Mouse (Mus musculus) neural tube, embryonic 11.5 days (tissue): ENCODE measurements at regions not wholly inside any gene's neighbourhood (a gene's known extent, or its start where the extent isn't known, plus 50 kb on each side); places are given as distances from the start of the nearest gene placed in this dataset.
A peak's percentile ranks its signal among the peaks of the same experiment; 100 is the strongest.

Experiments
- ATAC-seq: fragments of 200-750 bp; cut with Nextera tagmentation; 2 replicates; pipeline ENCODE4 v1.8.0; 2017; ENCODE audit warnings: moderate number of reproducible peaks, mild to moderate bottlenecking, moderate TSS enrichment, moderate library complexity; ENCODE audit not compliant: insufficient read depth, low FRiP score, low TSS enrichment
- DNase-seq: peaks from one replicate; pipeline ENCODE4 v3.0.0-alpha.2; 2015; ENCODE audit warnings: low spot score
- H3K27ac ChIP-seq: fragments of 300-500 bp; sonication (generic); 2 replicates; pipeline ENCODE4 v1.5.1; 2014; ENCODE audit warnings: low read depth, mild to moderate bottlenecking, low read length
- H3K27me3 ChIP-seq: fragments of 300-500 bp; sonication (generic); 2 replicates; pipeline ENCODE4 v1.6.1; 2014; ENCODE audit warnings: mild to moderate bottlenecking, low read length, mixed read lengths; ENCODE audit not compliant: control insufficient read depth, insufficient read depth
- H3K36me3 ChIP-seq: fragments of 300-500 bp; sonication (generic); 2 replicates; pipeline ENCODE4 v1.6.1; 2014; ENCODE audit warnings: mild to moderate bottlenecking, low read length, moderate library complexity, mixed read lengths; ENCODE audit not compliant: control insufficient read depth, insufficient read depth
- H3K4me1 ChIP-seq: fragments of 300-500 bp; sonication (generic); 2 replicates; pipeline ENCODE4 v1.6.1; 2014; ENCODE audit warnings: low read length, mixed read lengths; ENCODE audit not compliant: control insufficient read depth, insufficient read depth
- H3K4me2 ChIP-seq: fragments of 300-500 bp; sonication (generic); 2 replicates; pipeline ENCODE4 v1.6.1; 2014; ENCODE audit warnings: low read depth, mild to moderate bottlenecking, moderate library complexity
- H3K4me3 ChIP-seq: fragments of 300-500 bp; sonication (generic); 2 replicates; pipeline ENCODE4 v1.5.1; 2014; ENCODE audit warnings: low read depth, low read length
- H3K9ac ChIP-seq: fragments of 300-500 bp; sonication (generic); 2 replicates; pipeline ENCODE4 v1.6.1; 2014; ENCODE audit warnings: mild to moderate bottlenecking, low read length
- H3K9me3 ChIP-seq: fragments of 300-500 bp; sonication (generic); 2 replicates; pipeline ENCODE4 v1.6.1; 2016; ENCODE audit warnings: low read length; ENCODE audit not compliant: control insufficient read depth
- WGBS: fragments of 180-500 bp; shearing (Covaris S2); extraction: QIAGEN DNeasy Blood & Tissue Kit; methylation state at CpG from one replicate; pipeline ENCODE4 v1.1.7; 2014; 5-methylcytosine and 5-hydroxymethylcytosine counted together

DNA sequence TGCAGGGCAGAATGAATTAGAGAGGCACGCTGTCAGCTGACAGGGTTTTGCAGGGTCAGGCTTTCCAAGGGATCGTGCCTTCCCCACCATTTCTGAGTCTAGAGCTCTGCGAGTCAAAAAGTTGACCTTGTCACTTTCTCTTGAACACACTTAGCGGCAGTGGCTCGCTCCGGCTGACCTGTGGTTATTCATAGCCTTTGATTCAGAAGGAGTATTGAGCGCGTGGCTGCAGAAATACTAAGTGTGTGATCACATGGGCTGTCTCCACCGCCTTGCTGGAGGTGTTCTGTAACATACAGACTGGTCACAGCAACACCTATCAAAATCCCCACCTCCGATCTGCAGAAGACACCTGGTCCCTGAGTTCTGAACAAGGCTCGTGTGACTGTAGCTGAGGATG lies 252.9 kb downstream of the Uaca start:
- H3K36me3 ChIP-seq: no peaks in the 10 kb centered on the region
- no peaks in the 10 kb centered on the region for H3K9me3 ChIP-seq
- H3K9ac ChIP-seq: no peak overlapping the region
- no peak overlapping the region for H3K27ac ChIP-seq
- ATAC-seq (no peak), DNase-seq (no peak)
- no peaks in the 10 kb centered on the region for H3K4me1 ChIP-seq
- H3K27me3 ChIP-seq: no peaks in the 10 kb centered on the region
- no peak overlapping the region for H3K4me3 ChIP-seq
- no peak overlapping the region for H3K4me2 ChIP-seq
- 87% methylated on average over 11 of the region's 11 CpGs for WGBS

DNA sequence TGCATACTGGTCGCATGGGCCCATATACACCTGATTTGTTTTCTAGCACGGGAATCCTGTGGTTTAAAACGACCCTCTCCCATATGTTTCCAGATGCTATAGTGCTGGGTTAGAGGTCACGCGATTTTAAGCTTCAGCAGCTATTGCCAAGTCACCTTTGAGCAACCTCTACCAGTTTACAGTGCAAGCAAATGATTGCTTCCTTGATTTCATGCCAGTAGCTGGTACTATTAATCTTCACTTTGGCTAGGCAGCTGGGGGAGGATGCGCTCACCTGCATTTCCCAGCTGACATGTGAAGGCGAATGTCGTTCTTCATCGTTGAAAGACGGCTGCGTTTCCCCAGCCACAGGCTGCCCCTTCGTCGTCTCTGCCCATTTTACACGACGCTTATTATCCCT lies 254.2 kb downstream of the Uaca start:
- Histone ChIP-seq H3K27ac (no peak overlapping the region), H3K9ac (no peak overlapping the region), H3K4me1 (no peaks in the 10 kb centered on the region), H3K9me3 (no peaks in the 10 kb centered on the region), H3K4me3 (no peak overlapping the region), H3K36me3 (no peaks in the 10 kb centered on the region), H3K4me2 (no peak overlapping the region), H3K27me3 (no peaks in the 10 kb centered on the region)
- DNase-seq (no peak), ATAC-seq (no peak)
- WGBS: 70% methylated on average over 15 of the region's 15 CpGs

DNA sequence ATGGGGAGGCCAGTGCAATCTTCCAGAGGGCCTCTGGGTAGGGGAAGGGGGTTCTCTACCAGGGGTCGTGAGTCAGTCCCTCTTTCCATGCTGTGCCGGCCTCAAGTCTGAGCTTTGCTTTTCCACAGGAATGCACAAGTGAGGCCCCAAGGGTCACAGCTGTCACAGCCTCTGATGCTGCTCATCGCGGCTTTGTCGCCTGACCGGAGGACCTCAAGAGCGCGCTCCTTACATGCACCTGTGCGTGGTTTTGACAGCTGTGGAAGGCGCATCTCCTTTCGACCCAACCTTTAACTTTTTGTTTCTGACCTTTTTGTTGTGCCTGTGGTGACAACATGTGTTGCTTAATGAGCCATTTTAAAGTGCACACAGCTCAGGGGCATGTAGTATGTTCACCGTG lies 258.3 kb downstream of the Uaca start:
- ATAC-seq: no peak
- 0 out of 2 replicates have a peak, but pooled peaks cover 4% of the 10 kb centered on the region for H3K4me1 ChIP-seq
- no peak overlapping the region for H3K4me3 ChIP-seq
- no peaks in the 10 kb centered on the region for H3K27me3 ChIP-seq
- no peak overlapping the region for H3K27ac ChIP-seq
- H3K9me3 ChIP-seq: no peaks in the 10 kb centered on the region
- 83% methylated on average over 12 of the region's 12 CpGs for WGBS
- H3K4me2 ChIP-seq: no peak overlapping the region
- DNase-seq: no peak
- H3K9ac ChIP-seq: no peak overlapping the region
- no peaks in the 10 kb centered on the region for H3K36me3 ChIP-seq

DNA sequence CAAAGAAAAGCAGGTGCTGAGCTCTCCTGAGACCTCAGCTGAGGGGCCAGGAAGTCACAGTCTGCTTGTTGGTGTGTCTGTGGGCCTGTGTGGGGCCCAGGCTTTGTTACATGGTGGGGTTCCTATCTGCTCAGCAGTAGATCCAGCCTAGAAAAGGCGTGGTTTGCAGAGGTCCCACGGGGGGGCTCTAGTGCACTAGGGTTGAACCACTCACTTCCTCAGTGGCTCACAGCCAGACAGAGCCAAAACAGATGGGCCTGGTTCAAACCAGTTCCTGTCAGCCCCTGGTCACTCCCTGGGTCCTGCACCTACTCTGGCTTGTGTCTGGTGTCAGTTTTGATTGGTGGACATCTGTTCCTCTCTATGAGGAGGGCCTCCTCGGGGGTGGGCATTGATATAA lies 260.1 kb downstream of the Uaca start:
- Histone ChIP-seq H3K27me3 (no peaks in the 10 kb centered on the region), H3K27ac (no peak overlapping the region), H3K9ac (no peak overlapping the region), H3K4me1 (0 out of 2 replicates have a peak, but pooled peaks cover 4% of the 10 kb centered on the region), H3K9me3 (no peaks in the 10 kb centered on the region), H3K4me3 (no peak overlapping the region), H3K4me2 (no peak overlapping the region), H3K36me3 (no peaks in the 10 kb centered on the region)
- DNase-seq (peak; percentile 61), ATAC-seq (no peak)
- 34% methylated on average over 3 of the region's 3 CpGs for WGBS

DNA sequence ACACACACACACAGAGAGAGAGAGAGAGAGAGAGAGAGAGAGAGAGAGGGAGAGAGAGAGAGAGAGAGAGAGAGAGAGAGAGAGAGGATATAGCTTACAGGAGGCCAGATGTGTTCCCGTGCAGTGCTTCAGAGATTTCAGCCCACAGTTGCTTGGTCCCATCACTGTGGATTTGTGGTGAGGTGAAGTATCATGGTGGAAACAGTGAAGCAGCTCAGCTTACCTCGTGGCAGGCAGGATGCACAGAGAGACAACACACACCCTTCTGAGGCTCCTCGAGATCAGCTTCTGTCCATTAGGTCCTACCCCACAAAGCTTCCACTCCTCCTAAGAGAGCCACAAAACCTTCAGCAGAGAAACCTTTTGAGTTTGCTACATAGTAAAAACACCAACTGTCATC lies 261.1 kb downstream of the Uaca start:
- H3K36me3 ChIP-seq: no peaks in the 10 kb centered on the region
- no peak overlapping the region for H3K4me3 ChIP-seq
- DNase-seq (no peak), ATAC-seq (no peak)
- H3K4me2 ChIP-seq: no peak overlapping the region
- H3K27ac ChIP-seq: no peak overlapping the region
- WGBS: 78% methylated on average over 3 of the region's 3 CpGs
- no peak overlapping the region for H3K9ac ChIP-seq
- no peaks in the 10 kb centered on the region for H3K27me3 ChIP-seq
- H3K4me1 ChIP-seq: 0 out of 2 replicates have a peak, but pooled peaks cover 4% of the 10 kb centered on the region
- no peaks in the 10 kb centered on the region for H3K9me3 ChIP-seq

DNA sequence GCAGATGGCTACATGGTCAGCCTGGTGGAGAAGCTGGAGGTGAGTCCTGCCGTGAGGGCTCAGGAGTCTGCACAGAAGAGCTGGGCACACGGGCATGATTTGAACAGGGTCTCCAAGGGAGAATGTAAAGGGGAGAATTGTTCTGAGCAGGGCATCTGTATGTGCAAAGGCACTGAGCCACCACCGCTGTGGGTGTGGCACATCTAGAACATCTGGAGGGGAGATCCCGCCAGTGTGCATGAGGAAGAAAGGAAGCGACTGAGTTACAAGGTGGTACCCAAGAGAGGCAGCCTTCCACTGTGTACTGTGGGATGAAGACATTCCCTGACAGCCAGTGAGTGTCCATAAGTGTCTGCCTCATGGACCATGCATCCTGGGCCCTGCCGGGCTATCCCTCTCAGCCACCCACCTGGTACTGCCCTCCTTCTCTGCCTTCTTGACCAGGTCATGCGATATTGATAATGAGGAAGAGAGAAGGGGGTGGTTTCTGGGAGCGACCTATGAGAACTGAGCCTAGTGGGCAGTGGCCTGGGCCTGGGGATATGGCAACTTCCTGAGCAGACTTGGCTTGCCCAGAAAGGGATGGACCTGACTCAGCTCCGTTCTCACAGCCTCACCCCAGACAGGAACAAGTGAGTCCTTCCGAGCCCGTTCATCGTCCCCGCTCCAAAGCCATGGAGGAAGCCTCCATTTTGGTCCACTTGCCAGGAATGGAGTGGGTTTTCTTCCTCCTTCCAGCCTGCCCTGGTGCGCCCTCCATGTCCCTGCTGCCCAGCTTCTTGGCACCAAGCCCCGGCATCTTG lies 261.8 kb downstream of the Uaca start:
- Histone ChIP-seq H3K4me2 (no peak overlapping the region), H3K9me3 (no peaks in the 10 kb centered on the region), H3K9ac (no peak overlapping the region), H3K27ac (no peak overlapping the region), H3K27me3 (no peaks in the 10 kb centered on the region), H3K4me3 (no peak overlapping the region), H3K4me1 (0 out of 2 replicates have a peak, but pooled peaks cover 4% of the 10 kb centered on the region), H3K36me3 (no peaks in the 10 kb centered on the region)
- 89% methylated on average over 15 of the region's 15 CpGs for WGBS
- ATAC-seq (no peak), DNase-seq (no peak)

DNA sequence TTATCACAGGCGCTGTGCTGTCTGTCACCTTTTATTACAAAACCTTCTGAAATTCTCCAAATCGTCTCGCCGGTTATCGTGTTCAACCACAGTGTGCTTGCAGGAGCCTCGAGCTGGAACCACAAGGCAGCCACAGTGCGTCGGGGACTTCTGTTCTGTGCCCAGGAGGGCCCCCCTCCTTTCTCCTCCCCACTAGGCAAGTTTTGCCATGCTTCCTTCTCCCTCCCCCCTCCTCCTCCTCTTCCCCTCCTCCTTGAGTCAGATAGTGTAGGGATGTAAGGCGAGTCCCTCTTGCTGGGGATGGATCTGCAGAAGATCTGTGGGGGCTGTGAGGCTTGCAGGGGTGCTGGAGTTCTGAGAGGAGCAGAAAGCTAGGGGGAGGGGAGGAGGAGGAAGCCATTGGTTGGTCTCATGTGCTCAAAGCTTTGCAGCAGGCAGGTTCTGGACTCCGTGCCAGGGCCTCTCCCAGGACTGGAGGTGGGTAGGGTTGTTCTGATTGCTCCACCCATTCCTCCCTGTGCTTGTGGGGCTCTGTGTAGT lies 262.5 kb downstream of the Uaca start:
- H3K9ac ChIP-seq: no peak overlapping the region
- no peak overlapping the region for H3K27ac ChIP-seq
- no peaks in the 10 kb centered on the region for H3K36me3 ChIP-seq
- ATAC-seq: no peak
- 0 out of 2 replicates have a peak, but pooled peaks cover 4% of the 10 kb centered on the region for H3K4me1 ChIP-seq
- DNase-seq: no peak
- no peak overlapping the region for H3K4me3 ChIP-seq
- no peak overlapping the region for H3K4me2 ChIP-seq
- H3K9me3 ChIP-seq: no peaks in the 10 kb centered on the region
- WGBS: 59% methylated on average over 10 of the region's 10 CpGs
- no peaks in the 10 kb centered on the region for H3K27me3 ChIP-seq

DNA sequence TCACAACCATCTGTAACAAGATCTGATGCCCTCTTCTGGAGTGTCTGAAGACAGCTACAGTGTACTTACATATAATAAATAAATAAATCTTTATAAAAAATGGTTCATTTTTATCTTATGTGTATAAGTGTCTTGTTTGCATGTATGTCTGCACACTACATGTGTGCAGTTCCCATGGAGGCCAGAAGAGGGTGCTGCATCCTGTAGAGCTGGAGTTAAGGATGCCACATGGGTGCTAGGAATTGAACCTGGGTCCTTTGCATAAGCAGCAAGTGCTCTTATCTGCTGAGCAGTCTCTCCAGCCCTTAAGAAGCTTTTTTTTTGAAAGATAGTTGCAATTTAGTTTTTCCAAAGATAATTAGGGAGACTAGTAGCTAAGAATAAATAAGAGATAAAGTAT lies 264.9 kb downstream of the Uaca start:
- no peaks in the 10 kb centered on the region for H3K9me3 ChIP-seq
- DNase-seq: no peak
- H3K27ac ChIP-seq: no peak overlapping the region
- 0 out of 2 replicates have a peak, but pooled peaks cover 4% of the 10 kb centered on the region for H3K4me1 ChIP-seq
- H3K36me3 ChIP-seq: no peaks in the 10 kb centered on the region
- no peaks in the 10 kb centered on the region for H3K27me3 ChIP-seq
- ATAC-seq: no peak
- no peak overlapping the region for H3K4me3 ChIP-seq
- H3K4me2 ChIP-seq: no peak overlapping the region
- H3K9ac ChIP-seq: no peak overlapping the region

DNA sequence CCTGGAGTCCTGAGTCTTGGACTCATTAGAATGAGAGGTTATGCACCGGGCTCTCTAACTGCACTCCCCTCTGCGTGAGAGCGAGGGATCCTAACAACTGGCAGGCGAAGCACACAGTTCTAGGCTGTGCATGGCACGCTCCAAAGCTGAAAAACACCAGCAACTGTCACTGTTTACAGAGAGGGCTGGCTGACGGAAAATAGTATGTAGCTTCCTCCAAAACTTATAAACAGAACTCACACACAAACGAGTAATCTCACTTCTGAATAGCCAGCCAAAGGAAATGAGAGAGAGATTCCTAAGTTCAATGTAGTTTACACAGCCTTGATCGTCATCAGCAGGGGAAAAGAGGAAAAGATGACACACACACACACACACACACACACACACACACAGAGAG lies 266.6 kb downstream of the Uaca start:
- H3K4me1 ChIP-seq: no peaks in the 10 kb centered on the region
- no peak overlapping the region for H3K4me3 ChIP-seq
- H3K9me3 ChIP-seq: no peaks in the 10 kb centered on the region
- H3K36me3 ChIP-seq: no peaks in the 10 kb centered on the region
- 87% methylated on average over 8 of the region's 8 CpGs for WGBS
- H3K27ac ChIP-seq: no peak overlapping the region
- H3K4me2 ChIP-seq: no peak overlapping the region
- H3K27me3 ChIP-seq: no peaks in the 10 kb centered on the region
- DNase-seq: no peak
- no peak for ATAC-seq
- H3K9ac ChIP-seq: no peak overlapping the region
